Mouse (Mus musculus): ENCODE results near the gene A430033K04Rik.

A430033K04Rik gene

DNA sequence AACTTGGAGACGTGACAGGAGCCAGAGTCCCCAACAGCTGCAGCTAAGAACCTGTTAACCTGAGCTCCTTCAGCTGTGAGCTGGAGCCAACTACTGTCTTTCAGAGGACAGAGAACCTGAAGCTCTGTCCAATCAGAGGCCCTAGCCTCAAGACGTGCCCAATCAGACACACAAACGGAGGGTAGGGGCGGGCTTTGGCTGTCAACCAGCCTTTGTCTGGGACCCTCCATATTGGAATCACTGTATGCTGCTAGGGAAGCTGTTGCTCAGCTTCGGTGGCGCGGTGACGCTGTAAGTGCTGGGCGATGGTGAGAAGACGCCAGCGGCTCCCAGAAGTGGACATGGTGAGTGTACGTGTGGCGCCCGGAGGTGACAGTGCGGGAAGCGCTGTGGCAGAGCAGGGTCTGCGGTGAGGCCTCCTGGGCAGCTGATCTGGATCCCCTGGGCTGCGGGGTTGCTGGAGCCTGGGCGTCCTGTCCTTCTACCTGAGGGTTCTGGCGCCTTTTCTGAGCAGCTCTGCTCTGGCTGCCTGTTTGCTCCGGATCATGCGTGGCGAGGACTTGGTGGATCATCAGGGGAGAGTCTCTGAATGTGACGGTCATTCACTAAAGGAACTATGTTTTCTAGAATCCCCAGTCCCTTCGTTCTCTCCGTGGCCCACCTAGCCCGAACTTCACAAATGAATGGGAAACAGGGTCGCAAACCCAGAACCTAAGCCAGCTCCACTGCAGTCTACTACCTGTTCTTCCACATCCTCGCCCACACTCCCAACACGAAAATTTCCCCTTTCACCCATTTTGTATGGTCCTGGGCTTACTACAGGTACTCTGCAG lies at the start of gene A430033K04Rik:
TSS of gene A430033K04Rik (plus strand) at position 215 of the 833 bp plus-strand sequence.
- DNase-seq (ENCODE audit: low read depth, low spot score): peak; percentile 94

DNA sequence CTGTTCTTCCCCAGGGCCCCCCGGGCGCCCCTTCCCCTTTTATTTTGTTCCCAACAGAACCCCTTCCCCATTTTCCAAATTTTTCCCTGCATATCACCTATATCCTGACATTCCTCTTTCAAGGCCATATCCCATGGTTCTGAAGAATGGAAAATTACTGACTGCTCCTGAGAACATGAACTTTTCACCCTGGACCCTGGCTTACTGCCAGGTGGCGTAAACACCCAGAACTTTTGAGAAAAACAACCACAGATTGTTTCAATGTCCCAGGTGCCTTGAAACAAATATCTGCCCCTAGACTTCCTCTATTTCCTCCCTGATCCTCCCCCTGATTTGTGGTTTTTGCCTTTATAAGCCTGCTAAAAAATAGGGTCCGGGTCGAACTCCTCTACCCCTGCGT lies 35.3 kb upstream of the A430033K04Rik start:
- no peak for DNase-seq (ENCODE audit: low read depth, low spot score)

DNA sequence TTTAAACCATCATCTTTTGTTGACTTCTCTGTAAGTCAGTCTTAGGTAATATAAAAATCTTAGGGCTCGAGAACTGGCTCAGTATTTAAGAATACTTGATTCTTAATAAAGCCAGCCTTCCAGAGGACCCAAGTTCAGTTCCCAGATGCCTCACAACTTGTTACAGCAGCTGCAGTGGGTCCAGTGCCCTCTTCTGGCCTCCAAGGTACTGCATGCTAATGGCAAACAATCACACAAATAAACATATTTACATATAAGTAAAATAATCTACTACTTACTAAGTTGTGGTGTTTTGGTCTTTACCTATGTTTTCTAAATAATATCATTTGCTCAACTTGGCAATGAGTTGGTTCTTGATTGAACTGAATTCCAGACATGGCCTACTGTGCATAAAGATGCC lies 4.3 kb upstream of the A430033K04Rik start:
- peak; percentile 34 for DNase-seq (ENCODE audit: low read depth, low spot score)

DNA sequence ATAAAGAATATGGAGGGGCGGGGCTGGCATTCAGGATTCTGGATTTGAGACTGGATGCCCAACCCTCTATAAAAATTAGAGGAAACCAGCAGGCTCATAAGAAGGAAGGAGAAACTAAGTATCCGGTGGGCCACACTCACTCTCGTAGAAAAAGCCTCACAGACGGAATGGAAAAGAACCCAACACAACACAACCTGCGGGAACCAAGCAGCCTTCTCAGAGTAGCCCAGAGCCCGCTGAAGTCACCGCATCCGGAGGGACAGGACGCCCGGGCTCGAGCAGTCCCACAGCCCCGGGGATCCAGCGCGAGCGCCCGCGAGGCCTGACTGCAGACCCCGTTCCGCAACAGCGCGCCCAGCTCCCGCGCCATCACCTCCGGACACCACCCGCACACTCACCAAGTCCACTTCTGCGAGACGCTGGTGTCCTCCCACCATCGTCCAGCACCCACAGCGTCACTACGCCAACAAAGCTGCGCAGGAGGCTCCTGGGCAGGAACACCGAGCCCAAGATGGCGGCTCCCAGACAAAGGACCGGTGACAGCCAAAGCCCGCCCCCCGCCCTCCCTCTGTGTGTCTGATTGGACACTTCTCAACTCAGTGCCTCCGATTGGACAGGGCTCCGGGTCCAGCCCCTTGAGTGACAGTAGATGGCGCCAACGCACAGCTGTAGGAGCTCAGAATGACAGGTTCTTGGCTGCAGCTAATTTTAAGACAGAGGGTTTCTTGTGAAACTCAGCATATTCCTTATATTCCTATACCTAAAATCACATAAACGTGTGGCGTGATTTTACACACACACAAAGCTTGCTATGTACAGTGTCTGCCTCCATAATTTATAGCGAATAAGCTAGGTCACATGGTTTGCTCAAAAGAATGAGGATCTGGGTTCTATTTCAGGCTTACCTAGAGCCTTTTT lies 3.2 kb upstream of the A430033K04Rik start, which contains the start of gene Zfp68:
TSS of gene Zfp68 (minus strand) at position 551 of the 918 bp plus-strand sequence.
- DNase-seq (ENCODE audit: low read depth, low spot score): peak; percentile 98

DNA sequence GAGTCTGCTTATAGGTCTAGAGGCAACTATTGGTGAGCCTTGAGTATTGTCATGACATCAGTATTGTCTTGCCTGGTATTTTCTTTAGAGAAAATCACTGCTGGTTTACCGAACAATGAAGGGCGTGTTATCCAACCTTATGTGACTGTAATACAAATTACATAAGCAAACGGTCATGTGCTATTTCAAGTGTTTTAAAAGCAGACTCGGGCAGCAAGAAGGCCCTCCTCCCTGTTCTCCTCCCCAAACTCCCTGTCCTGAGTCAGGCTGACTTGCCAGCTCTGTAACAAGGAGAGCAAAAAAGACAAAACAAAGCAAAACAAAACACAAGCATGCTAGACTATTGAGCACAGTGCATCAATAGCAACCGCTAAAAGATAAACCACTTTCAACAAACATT lies 1.8 kb upstream of the A430033K04Rik start:
- DNase-seq (ENCODE audit: low read depth, low spot score): no peak

DNA sequence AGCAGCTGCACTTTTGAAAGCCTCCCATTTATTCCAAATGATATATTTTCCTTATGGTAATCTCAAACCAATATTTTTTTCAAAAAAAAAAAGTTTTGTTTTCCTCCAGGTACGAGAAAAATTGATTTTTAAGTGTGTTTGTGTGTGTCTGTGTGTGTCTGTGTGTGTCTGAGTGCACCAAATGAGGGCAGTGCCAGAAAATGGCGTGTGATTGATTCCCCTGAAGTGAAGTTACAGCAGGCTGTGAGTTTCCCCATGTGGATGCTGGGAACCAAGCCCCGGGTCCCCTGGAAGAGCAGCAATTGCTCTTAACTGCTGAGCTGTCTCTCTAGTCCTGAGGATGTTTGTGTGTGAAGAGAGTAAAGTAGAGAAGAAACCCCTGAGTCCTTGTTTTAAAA lies 818 bp downstream of the A430033K04Rik start:
- no peak for DNase-seq (ENCODE audit: low read depth, low spot score)

DNA sequence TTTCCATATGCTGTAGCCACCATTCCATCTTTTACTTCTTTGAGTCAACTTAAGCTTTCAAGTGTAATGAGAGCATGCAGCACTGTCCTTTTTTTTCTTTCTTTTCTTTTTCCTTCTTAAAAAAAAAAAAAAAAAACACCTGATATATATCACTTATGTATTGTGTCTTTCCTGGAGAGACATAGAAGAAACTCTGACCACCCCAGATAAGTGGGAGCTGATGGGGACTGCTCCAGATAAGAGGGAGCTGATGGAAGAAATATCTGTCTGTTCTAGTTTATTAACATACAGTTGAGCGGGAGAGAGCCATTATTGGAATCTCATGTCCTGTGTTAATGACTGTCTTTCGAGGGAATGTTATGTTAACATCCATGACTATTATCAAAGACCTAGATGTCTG lies 13.8 kb downstream of the A430033K04Rik start:
- DNase-seq (ENCODE audit: low read depth, low spot score): no peak

DNA sequence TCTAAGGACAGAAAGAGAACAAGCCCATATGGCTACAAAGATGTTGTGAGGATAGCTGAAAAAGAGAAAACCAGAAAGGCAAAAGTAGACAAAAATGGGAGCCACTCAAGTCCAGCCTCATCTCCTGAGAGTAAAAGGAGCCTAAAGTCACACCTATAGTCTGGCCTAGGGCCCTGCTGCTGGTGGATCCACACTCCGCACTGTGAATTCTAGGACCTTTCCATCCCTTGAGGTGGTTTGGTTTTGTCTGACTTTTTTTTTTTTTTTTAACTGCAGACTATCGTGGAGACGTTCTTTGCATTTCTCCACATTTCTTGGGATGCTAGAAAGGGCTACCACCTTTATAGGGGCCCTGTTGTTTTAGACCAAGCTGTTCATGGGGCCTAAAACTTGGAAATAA lies 18.4 kb downstream of the A430033K04Rik start:
- DNase-seq (ENCODE audit: low read depth, low spot score): no peak

DNA sequence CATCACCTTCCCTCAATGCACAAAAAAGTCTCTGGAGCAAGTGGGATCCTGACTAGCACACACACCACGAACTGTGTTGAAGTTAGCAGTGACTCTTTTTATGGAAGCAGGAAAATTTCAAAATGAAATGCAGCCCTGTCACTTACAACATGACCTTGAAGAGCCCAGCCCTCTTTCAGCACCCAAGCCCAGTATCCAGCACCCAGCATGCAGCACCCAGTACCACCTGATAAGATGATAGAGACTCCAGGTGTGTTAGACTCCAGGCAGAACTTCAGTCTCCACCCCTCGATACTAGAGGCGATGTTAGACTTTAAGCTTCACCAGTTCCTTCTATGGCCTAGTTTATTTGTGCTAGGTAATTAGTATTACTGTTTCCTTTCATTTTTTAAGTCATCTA lies 19.1 kb downstream of the A430033K04Rik start:
- DNase-seq (ENCODE audit: low read depth, low spot score): no peak

DNA sequence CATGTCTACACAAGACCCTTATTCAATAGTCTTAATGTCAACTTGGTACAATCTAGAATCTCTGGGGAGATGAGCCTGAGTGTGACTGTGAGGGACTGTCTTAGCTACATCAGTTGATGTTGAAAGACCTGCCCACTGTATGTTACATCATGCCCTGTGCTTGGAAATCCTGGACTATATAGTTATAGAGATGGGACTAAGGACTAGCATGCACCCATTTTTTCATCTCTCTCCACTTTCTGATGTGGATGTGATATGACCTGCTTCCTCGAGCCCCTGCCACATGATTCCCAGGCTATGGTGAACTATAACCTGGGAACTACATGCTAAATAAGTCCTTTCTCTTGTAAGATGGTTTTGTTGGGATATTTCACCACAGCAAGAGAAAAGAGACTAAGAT lies 30.3 kb downstream of the A430033K04Rik start:
- DNase-seq (ENCODE audit: low read depth, low spot score): no peak

DNA sequence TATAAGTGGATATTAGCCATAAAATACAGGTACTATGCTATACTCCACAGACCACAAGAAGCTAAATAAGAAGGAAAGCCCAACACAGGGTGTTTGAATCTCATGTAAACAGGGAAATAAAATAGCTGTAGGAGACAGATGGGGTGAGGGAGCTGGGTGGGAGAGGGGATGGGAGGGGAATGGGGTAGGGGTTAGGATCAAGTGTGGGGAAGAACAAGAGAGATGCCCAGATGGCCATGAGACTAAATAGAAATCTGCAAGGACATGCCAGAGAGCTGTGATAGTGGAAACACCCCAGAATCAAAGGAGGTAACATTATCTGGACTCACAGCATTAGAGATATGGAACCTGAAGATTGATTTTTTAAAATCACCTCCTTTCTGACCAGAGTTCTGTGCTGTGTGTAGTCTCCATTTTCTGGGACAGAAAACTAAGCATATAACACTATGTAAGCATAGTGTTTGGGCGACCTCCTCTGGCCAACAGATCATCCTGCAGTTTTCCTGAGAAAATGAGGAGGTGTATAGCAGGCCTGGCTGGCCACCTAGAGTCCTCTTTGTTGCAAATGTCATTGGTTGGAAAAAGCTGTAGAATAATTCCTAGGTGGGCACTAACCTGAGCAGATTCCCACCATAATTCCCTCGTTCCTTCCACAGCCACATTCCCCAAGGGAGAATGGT lies 34.0 kb downstream of the A430033K04Rik start:
- peak; percentile 47 for DNase-seq (ENCODE audit: low read depth, low spot score)

DNA sequence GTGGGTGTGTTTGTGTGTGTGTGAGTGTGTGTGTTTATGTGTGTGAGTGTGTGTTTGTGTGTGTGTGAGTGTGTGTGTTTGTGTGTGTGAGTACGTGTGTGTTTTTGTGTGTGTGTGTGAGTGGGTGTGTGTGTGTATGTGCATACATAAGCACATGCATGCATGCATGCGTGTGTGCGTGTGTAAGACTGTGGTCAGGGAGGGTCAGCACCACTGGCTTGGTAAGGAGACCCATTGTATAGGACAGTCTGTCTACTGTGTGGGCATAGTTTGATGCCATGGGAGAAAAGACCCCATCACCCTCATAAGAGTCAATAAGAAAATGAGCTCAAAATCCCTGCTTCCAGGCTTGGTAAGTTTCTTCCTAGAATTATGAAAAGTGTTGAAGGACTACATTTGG lies 34.7 kb downstream of the A430033K04Rik start:
- peak; percentile 7 for DNase-seq (ENCODE audit: low read depth, low spot score)

DNA sequence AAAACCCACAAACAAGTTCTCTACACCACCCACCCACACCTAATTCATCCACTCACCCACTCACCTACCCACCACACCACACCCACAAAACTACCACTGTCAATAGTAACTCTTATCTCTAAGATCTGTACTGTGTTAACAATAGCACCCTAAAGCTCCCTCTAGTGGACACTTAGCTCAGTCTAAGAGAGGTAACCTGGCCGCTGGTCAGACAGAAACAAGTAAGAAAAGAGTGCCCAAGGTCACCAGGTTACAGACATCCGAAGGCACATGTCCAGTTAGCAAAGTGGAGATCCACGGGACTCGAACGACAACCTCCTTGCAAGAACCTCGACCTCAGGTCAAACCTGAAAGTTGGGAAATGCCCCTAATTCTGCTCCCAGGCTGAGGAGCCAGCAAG lies 35.2 kb downstream of the A430033K04Rik start:
- DNase-seq (ENCODE audit: low read depth, low spot score): peak; percentile 76

DNA sequence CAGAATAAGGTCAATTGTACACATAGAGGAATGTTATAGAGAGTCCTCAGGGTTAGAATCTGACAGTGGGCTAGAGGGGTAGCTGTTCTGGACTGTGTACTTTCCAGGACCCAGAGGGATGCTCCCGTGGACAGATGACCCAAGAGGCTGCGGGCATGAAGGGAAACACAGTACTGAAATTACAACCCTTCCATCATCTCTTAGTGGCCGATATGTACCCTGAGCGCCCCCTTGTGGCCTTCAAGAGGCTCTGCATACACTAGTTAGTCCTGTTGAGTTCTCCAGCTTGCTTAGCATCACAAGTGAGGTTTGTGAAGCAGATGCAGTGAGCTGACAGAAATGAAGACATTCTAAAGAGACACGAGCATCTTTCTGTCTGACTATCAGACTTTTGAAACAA lies 36.3 kb downstream of the A430033K04Rik start:
- peak; percentile 74 for DNase-seq (ENCODE audit: low read depth, low spot score)

DNA sequence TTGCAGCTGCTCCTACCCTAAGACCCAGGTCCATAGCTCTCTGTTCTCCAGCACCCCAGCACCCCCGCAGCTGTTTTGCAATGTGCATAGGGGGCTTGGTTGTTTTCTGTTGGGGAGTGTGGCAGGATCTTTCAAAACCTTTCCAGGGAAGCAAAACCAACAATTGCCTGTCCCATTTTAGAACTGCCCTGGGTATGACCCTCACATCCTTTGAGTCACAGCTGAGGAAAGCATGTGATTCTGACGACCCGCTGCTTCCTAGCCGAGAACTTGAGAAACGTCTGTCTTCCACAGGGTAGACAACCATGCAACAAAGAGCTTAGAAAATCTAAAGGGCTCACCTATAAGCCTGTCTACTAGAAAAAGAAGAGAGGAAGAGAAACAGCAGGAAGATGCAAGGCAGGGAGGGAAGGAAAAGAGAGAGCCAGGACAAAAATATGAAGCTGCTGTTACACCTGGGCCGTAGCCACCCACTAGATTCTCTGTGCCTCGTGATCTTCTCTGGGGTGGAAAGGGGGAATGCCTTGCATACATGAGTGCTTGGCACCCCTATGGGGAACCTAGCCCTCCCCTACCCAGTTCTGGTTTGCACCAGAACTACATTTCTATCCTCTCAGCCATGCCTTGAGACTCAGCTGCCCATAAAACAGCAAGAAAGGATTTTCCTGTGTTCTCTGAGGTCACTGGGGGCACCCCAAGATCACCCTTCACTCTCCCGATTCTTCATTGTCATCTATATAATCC lies 60.5 kb downstream of the A430033K04Rik start:
- DNase-seq (ENCODE audit: low read depth, low spot score): no peak

DNA sequence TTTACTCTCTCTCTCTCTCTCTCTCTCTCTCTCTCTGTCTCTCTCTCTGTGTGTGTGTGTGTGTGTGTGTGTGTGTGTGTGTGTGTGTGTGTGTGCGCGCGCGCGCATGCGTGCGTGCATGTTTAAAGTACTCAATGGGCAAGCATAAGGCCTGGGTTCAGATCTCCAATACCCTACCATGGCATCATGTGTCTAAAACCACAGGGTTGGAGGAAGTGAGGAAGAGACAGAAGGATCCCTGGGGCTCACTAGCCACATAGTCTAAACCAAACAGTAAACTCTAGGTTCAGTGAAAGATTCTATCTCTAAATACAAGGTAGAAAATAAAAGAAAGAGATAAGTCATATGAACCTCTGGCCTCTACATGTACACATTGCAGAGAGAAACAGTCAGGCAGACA lies 61.2 kb downstream of the A430033K04Rik start:
- DNase-seq (ENCODE audit: low read depth, low spot score): no peak

DNA sequence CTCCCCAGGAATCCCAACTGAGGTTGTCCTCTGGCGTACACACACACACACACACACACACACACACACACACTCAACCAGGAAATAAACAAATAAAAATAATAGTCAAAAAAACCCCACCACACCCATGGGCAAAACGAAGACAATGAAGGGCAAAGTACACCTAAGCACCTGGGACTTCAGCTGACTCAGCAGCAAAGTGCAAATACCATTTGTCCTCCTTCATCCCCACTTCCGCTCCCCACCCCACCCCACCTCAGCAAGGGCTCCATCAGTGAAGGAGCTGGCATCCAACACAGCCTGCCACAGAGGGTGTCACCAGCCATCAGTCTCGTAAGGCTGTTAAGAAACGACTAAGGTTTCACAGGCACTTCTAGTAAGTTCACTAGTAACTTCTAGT lies 64.8 kb downstream of the A430033K04Rik start:
- no peak for DNase-seq (ENCODE audit: low read depth, low spot score)

DNA sequence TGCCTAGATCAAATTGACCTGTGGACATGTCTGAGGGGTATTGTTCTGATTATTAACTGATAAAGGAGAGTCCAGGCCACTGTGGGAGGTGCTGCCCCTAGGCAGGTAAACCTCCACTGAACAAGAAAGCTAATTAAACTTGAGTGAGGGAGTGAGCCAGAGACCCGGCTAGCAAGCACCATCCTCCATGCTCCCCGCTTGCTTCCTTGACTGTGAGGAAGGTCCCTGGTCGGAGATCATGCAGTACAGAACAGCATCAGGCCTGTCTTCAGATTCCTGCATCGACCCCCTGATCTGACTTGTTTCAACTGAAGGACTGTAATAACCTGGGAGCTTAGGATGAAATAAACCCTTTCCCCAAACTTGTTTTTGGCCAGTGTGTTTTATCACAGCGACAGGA lies 66.6 kb downstream of the A430033K04Rik start:
- no peak for DNase-seq (ENCODE audit: low read depth, low spot score)

DNA sequence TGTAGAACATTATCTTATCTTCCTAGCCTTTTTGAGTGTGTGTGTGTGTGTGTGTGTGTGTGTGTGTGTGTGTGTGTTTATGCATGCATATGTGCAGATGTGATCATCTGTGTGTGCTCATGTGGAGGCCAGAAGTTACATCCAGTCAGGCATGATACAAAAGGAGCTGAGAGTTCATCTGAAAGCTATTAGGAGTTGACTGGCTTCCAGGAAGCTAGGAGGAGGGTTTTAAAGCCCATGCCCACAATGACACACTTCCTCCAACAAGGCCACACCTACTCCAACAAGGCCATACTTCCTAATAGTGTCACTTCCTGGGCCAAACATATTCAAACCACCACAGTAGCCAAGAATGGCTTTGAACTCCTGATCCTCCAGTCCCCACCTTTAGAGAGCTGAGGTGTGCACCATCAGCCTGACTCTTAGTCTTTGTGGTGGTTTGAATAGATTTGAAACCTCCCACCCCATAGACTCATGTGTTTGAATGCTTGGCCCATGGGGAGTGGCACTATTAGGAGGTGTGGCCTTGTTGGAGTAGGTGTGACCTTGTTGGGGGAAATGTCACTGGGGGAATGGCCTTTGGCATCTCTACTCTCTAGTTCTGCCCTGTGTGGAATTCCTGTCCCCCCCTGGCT lies 70.4 kb downstream of the A430033K04Rik start:
- no peak for DNase-seq (ENCODE audit: low read depth, low spot score)

DNA sequence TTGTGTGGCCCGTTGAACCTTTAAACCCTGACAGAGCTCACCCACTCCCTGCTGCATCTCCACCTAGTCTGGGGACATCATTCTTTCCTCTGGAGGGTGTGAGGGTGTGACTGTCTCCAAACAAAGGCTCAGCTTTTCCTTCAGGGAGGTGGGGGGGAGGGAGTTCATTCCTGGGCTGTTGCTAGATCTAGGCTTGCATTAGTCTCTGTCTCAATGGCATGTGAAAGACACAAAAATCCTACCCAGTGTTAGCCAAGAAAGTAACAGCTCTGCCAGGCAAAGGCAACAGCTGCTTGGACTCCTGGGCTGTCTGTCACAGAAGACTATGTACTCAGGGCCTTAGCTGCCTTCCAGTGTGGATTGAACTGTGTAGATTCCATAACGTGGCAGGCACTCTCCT lies 71.4 kb downstream of the A430033K04Rik start:
- DNase-seq (ENCODE audit: low read depth, low spot score): no peak
